Mouse (Mus musculus): ENCODE results near the gene AC129217.1. TPM values are rescaled to one million over a fixed set of nuclear protein-coding genes. Genes with fewer than 3 reads are reported as not detected.

The AC129217.1 gene
- total RNA-seq (2021) = 23.5 TPM in 1 of 2 replicates, not detected in the other
- long read RNA-seq = 0 reads

DNA sequence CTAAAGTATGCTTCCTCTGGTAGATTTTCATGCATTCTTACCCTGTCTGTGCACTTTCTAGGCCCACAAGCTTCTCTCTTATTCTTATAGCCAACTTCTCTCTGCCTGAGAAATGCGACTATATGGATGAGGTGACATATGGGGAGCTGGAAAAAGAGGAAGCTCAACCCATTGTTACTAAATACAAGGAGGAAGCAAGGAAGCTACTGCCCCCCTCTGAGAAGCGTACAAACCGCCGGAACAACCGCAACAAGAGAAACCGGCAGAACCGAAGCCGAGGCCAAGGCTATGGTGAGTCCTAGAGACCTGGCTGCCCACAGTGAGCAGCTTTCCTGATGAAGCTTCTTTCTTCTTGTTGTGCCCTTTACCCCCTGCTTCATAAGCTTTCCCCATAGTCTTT is at the start of gene AC129217.1:
AC129217.1 (plus strand) TSS at position 114 of the 400 bp plus-strand sequence.
- DNase-seq = no peak

GRCm38 (mm10) chr19:8786008-8786781 is 43.4 kb upstream of the AC129217.1 start, which contains the start of gene Taf6l:
Gene Taf6l, minus strand, starts transcription at chr19:8786417.
- DNase-seq = peak; percentile 86

DNA sequence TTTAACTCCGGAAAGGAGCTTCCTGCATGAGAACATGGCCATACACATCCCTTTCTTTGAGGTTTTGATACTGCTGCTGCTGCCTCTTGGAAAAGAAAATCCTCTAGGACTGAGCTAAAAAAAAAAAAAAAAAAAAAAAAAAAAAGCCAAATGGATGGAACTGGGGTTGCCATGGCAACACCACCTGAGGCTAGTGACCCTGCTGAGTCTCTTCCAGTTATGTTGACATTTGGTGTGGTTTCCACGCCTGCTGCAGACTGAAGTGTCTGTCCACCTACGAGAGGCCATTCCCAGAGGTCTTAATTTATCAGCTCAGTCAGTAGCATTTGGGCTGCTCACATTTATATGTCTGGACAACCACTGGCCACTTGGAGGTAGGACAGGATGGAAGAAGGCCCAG is 41.1 kb upstream of the AC129217.1 start:
- DNase-seq = no peak

DNA sequence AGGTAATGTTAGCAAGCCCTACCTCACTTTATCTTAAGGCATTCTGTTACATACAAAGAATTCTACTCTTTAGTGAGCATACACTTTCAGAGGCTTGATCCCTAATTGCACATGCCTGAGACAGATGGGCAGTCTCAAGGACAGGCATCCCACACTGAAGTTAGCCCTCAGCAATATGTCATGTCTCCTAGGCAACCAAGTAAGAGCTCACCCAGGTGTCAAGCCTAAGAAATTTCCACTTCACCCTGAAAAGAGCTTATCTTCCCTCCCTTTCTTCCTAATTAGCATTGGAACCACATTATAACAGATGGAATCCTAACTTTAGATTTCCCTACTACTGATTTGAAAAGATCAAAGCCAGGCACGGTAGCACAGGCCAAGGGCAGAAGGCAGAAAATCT is 40.4 kb upstream of the AC129217.1 start:
- no peak for DNase-seq

- no peak for DNase-seq
Observed at GRCm38 (mm10) chr19:8790171-8790570, 39.4 kb upstream of the AC129217.1 start.

DNA sequence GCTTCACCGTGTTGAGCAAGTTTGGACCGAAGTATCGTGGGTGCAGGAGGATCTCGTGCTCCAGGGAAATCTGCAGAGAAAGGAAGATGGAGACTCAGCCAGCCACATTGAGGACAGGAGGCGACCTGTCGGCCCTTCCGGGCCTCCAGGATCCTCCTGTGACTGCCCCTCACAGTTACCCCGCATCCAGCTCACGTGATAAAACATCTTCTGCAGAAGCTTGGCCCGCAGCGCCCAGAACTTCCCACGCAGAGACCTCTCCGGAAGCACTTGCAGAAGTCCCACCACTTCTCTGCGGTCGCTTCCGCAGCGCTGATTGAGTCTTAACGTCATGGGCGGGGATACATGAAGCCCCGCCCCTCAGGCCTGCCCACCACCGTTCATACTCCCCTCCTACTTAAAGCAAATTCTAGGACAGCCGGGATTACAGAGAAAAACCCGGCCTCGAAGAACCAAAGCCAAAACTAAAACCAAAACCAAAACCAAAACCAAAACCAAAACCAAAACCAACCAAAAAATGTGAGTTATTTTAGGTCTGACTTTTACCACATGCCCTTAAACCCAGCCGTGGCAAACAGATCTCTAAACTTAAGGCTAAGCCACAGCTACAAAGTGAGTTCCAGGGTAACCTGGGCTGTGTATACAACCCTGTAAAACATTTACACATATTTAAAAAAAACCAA is 31.2 kb upstream of the AC129217.1 start, which contains the start of gene Polr2g:
Polr2g (minus strand) TSS at position 314 of the 683 bp plus-strand sequence.
- DNase-seq = peak; percentile 89

- no peak for DNase-seq
Observed at GRCm38 (mm10) chr19:8798947-8799315, 30.6 kb upstream of the AC129217.1 start.

- DNase-seq = peak; percentile 86
Observed at GRCm38 (mm10) chr19:8802130-8802821, 27.3 kb upstream of the AC129217.1 start, which contains the start of gene Zbtb3. Gene Zbtb3, plus strand, starts transcription at chr19:8802555.

DNA sequence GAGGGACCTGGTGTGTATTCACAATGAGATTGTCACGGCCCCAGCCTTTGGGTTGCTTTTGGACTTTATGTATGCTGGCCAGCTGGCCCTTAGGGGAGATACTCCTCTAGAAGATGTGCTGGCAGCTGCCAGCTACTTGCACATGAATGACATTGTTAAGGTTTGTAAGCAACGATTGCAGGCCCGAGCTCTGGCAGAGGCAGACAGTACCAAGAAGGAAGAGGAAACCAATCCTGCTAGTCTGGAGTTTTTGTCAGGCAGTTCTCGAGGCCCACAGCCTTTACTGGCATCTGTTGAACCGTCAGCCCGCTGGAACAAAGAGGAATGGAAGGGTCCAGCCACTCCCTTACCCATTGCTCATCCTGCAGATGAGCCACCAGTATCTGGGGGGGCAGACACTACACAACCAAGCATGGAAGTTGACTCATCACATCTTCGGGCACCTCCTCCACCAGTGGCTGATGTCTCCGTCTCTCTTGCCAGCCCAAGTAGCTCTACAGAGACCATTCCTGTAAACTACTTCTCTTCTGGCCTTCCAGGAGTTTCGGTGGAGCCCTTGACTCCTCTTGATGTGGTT is 26.3 kb upstream of the AC129217.1 start:
- DNase-seq = no peak

DNA sequence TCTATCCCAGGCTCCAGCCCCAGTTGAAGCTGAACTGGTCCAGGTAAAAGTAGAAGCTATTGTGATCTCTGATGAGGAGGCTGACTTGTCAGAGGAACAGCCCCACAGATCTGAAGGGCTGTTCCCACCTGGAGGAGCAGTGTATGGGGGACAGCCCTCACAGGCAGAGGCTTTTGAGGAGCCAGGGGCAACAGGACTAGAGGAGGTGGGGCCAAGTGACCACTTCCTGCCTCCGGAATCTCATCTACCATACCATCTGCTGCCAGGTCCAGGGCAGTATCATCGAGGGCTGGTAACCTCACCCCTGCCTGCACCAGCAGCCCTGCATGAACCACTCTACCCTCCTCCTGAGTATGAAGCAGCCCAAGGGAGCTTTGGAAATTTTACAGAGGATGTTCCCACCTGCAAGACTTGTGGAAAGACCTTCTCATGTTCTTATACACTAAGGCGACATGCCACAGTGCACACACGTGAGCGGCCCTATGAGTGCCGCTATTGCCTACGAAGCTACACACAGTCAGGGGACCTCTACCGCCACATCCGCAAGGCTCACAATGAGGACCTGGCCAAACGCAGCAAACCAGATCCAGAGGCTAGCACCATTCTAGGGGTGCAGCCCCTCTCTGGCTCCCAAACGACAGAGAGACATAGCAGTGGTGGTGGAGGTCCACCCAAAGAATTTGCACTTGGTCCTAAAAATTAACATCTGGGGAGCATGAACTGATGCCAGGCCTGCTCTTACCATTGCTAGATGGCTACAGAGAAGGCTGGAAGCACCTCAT is 25.5 kb upstream of the AC129217.1 start:
- no peak for DNase-seq

DNA sequence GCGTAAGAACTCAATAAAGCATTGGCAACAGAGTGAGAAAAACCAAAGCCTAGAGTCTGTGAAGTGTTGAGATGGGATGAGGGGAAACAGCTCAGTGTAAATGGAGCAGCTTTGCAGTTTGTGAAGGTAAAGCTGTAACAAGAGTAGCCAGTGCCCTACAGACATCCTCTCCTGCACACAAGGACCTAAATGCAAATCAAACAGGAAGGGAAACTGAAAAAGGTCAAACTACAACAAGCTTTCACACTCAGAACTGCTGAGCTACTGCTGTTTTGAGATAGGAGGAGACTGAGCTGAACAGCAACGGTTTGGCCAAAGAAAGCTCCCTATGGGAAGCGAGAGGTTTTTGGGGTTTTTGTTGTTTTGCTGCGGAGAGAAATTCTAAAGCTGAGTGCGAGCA is 22.8 kb upstream of the AC129217.1 start:
- no peak for DNase-seq

- DNase-seq = no peak
Observed at GRCm38 (mm10) chr19:8815812-8816211, 13.8 kb upstream of the AC129217.1 start.

- no peak for DNase-seq
Observed at GRCm38 (mm10) chr19:8817001-8817400, 12.6 kb upstream of the AC129217.1 start.

- DNase-seq = no peak
Observed at GRCm38 (mm10) chr19:8818301-8818798, 11.2 kb upstream of the AC129217.1 start.

- DNase-seq = peak; percentile 94
Observed at GRCm38 (mm10) chr19:8818801-8819595, 10.6 kb upstream of the AC129217.1 start, which contains the start of gene Ttc9c. Gene Ttc9c, minus strand, starts transcription at chr19:8819333.

DNA sequence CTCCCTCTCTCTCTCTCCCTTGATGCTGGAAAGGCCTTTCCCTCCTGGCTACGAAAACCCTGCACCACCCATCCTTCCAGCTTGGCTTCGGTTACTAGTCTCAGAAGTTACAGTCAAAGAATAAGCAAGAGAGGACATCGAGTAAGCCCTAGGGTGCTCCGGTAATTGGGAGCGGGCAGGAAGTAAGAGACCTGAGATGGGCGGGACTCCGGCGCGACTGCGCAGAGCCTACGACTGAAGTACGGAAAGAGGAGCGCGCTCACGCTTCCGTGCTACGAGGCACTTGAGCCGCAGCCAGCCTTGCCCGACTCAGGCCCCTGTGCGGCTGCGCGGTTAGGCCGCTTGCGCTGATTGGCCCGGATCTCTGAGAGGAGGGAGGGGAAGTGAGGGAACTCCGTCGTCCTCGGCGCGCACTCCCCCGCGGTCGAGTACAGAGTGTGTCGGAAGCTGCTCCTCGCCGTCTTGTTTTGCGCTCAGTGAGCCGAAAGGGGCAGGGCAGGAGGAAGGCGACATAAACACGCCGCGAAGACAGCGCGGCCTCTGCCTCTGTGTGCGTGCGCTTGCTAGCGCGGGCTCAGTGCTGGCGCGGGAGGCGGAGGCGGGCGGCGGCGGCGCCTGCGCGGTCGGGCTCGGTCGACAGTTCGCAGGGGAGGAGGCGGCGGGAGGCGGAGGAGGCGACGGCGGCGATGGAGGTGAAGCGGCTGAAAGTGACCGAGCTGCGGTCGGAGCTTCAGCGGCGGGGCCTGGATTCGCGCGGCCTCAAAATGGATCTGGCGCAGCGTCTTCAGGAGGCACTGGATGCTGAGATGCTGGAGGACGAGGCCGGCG is 9.8 kb upstream of the AC129217.1 start, which contains the start of gene Hnrnpul2:
Hnrnpul2 (plus strand) TSS at position 415 of the 828 bp plus-strand sequence.
- peak; percentile 99 for DNase-seq

DNA sequence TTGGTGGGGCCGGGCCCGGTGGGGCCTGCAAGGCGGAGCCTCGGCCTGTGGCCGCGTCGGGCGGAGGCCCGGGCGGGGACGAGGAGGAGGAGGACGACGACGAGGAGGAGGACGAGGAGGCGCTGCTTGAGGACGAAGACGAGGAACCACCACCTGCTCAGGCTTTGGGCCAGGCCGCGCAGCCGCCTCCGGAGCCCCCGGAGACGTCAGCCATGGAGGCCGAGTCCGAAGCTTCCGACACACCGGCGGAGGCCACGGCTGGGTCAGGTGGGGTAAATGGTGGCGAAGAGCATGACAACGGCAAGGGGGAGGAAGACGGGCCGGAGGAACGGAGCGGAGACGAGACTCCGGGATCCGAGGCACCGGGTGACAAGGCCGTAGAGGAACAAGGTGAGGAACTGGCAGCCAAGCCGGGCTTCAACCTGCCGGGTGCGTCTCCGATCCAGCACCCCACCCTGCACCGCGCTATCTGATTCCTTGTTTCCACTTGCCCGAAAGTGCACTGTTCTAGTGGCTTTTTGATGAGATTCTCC is 9.1 kb upstream of the AC129217.1 start:
- no peak for DNase-seq

GRCm38 (mm10) chr19:8821146-8821545 is 8.4 kb upstream of the AC129217.1 start:
- DNase-seq = no peak

- no peak for DNase-seq
Observed at GRCm38 (mm10) chr19:8822696-8823095, 6.9 kb upstream of the AC129217.1 start.
